Mouse (Mus musculus) heart, embryonic 11.5 days (tissue): Measurements from ENCODE around the gene Emc8. TPM values are rescaled to one million over a fixed set of nuclear protein-coding genes. Genes with fewer than 3 reads are reported as not detected.
"Not testable (repeated sequence)": the region's sequence is repeated elsewhere in the genome, so short reads cannot be mapped to it uniquely, and the experiment has no call there.

Experiments
- ATAC-seq: fragments of 200-750 bp; cut with Nextera tagmentation; replicated peaks from 2 replicates; pipeline ENCODE4 v1.8.0; 2017; ENCODE audit warnings: moderate library complexity; ENCODE audit not compliant: insufficient number of reproducible peaks, low FRiP score, low TSS enrichment
- H3K27ac ChIP-seq: fragments of 300-500 bp; sonication (generic); 2 replicates; pipeline ENCODE4 v1.5.1; 2014; ENCODE audit warnings: mild to moderate bottlenecking, low read depth, low read length
- H3K27me3 ChIP-seq: fragments of 300-500 bp; sonication (generic); 2 replicates; pipeline ENCODE4 v1.6.1; 2014; ENCODE audit warnings: mild to moderate bottlenecking, low read length, mixed read lengths; ENCODE audit not compliant: control insufficient read depth, insufficient read depth
- H3K36me3 ChIP-seq: fragments of 300-500 bp; sonication (generic); 2 replicates; pipeline ENCODE4 v1.6.1; 2014; ENCODE audit warnings: mild to moderate bottlenecking, low read length, moderate library complexity, mixed read lengths; ENCODE audit not compliant: control insufficient read depth, insufficient read depth
- H3K4me1 ChIP-seq: fragments of 300-500 bp; sonication (generic); 2 replicates; pipeline ENCODE4 v1.6.1; 2014; ENCODE audit warnings: low read length; ENCODE audit not compliant: control insufficient read depth, insufficient read depth
- H3K4me2 ChIP-seq: fragments of 300-500 bp; sonication (generic); 2 replicates; pipeline ENCODE4 v1.6.1; 2014; ENCODE audit warnings: mild to moderate bottlenecking, moderate library complexity
- H3K4me3 ChIP-seq: fragments of 300-500 bp; sonication (generic); 2 replicates; pipeline ENCODE4 v1.5.1; 2014; ENCODE audit warnings: low read depth, low read length
- H3K9ac ChIP-seq: fragments of 300-500 bp; sonication (generic); 2 replicates; pipeline ENCODE4 v1.6.1; 2014; ENCODE audit warnings: mild to moderate bottlenecking, low read depth, low read length, moderate library complexity
- H3K9me3 ChIP-seq: fragments of 300-500 bp; sonication (generic); replicated peaks from 2 replicates; pipeline ENCODE4 v1.6.1; 2016; ENCODE audit warnings: low read length; ENCODE audit not compliant: control insufficient read depth
- WGBS: fragments of 180-500 bp; shearing (Covaris S2); extraction: QIAGEN DNeasy Blood & Tissue Kit; methylation state at CpG from one replicate; pipeline ENCODE4 v1.1.7; 2014; ENCODE audit not compliant: insufficient replicate concordance; 5-methylcytosine and 5-hydroxymethylcytosine counted together
- polyA plus RNA-seq: library from polyadenylated mRNA; unstranded; fragments of >200 nt; fragmentation: Nextera tagmentation; extraction: Ambion mirVana; gene quantifications from 2 replicates; pipeline ENCODE4 v1.2.1, GENCODE M21; 2014

Emc8 gene
- polyA plus RNA-seq, 1 experiment from 2014 or later = 221 TPM

DNA sequence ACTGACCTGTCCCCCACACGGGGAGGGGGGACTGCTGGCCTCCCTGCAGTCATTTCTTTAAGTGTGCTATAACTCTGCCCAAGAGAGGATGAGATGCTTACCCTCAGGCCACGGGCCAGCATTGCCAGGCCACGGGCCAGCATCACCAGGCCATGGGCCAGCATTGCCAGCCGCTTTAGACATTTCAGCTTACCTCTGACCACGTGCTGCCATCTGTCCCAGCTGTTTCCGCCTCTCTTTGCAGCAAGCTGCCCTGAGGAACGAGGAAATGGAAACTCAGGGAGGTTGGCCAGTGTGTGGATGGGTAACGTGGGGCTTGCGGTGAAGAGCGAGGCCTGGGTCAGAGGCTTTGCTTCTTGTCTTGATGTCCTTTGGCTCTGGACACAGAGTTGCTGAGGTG lies 12.7 kb upstream of the Emc8 start:
- WGBS = 76% methylated on average over 10 of the region's 10 CpGs

DNA sequence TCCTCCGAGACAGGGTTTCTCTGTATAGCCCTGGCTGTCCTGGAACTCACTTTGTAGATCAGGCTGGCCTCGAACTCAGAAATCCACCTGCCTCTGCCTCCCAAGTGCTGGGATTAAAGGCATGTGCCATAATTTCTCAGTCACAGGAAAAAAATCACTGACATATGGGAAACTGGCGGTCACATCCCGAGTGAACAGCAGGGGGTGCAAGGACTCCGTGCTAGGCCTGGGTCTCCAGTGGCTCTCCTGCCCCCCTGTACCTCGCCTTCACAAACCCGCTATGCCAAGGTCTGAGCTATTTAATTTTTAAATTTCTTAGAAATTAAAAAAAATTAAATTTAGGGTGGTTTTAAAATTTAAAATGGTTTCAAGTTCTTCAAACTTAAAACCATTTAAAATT lies 12.0 kb upstream of the Emc8 start:
- H3K36me3 ChIP-seq, H3K9ac ChIP-seq, ATAC-seq, H3K4me3 ChIP-seq, H3K27ac ChIP-seq, H3K27me3 ChIP-seq, H3K4me2 ChIP-seq, H3K9me3 ChIP-seq, H3K4me1 ChIP-seq: not testable (repeated sequence)
- WGBS = 51% methylated on average over 7 of the region's 7 CpGs

More for the DNA sequence above, 12.7 kb upstream of the Emc8 start:
- Histone ChIP-seq H3K9me3 (no peaks in the 10 kb centered on the region), H3K36me3 (no peaks in the 10 kb centered on the region), H3K4me2 (no peak overlapping the region), H3K4me3 (no peak overlapping the region), H3K4me1 (no peaks in the 10 kb centered on the region; the same call in 1 of the 2 replicates), H3K9ac (no peak overlapping the region), H3K27me3 (peaks cover 2% of the 10 kb centered on the region), H3K27ac (no peak overlapping the region)
- no peak for ATAC-seq

DNA sequence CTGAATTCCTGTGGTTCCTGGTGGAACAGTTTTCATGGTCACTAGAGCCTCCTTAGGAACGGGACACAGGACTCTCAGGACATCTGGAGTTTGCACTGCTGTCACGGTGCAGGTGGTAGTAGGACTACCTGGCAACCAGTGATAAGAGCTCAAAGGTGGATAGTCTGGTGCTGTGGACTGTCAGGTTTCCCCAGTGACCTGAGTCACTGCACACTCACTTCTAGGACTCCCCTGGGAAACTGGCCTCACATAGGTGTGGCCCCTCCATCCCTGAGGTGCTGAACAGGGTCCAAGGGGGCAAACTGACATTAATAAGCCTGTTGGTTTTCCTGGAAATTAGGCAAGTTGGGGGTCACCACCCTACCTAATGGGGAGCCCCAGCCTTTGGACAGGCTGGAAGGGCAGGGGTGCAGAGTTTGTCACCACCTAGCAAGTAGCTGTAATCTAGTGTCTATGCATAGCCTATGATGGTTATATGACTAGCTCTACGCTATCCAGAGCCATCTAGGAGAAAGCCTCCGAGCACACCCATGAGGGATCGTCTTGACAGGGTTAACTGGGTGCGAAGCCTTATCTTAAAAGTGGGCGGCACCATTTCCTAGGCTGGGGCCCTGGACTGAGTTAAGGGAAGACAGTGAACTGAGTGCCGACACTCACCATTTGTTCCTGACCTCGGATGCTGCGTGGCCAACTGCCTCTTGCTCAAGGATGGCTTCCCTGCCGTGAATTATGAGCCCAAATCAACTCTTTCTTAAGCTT lies 11.4 kb upstream of the Emc8 start:
- H3K4me1 ChIP-seq = no peaks in the 10 kb centered on the region; the same call in 1 of the 2 replicates
- ATAC-seq = no peak
- H3K27ac ChIP-seq = no peak overlapping the region
- H3K9ac ChIP-seq = no peak overlapping the region
- H3K4me2 ChIP-seq = no peak overlapping the region
- H3K36me3 ChIP-seq = no peaks in the 10 kb centered on the region
- H3K9me3 ChIP-seq = no peaks in the 10 kb centered on the region
- H3K4me3 ChIP-seq = no peak overlapping the region
- 24% methylated on average over 11 of the region's 11 CpGs for WGBS
- peaks cover 2% of the 10 kb centered on the region for H3K27me3 ChIP-seq

DNA sequence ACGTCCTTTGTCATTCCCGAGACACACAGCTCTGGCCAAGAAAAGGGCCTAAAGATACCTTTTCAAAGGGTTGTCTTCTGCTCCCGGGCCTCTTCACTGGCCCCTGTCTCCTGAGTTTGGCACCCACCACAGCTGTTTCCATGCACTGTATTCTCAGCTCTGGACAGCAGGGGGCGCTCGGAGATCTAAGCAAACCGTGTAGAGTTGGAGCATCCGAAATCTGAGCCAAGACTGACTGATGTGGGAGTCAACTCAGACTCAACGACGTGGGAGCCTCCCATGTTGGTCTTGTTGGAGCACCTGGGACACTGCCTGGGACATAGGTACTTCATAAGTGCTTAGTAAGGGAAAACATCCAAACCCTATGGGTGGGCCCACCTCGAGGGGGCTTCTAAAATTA lies 10.1 kb upstream of the Emc8 start:
- H3K36me3 ChIP-seq = peaks cover 7% of the 10 kb centered on the region
- no peak overlapping the region for H3K4me3 ChIP-seq
- 14% methylated on average over 10 of the region's 10 CpGs for WGBS
- no peak overlapping the region for H3K9ac ChIP-seq
- no peaks in the 10 kb centered on the region for H3K9me3 ChIP-seq
- H3K4me2 ChIP-seq = no peak overlapping the region
- peaks cover 2% of the 10 kb centered on the region; the same call in 1 of the 2 replicates for H3K27me3 ChIP-seq
- no peak for ATAC-seq
- no peaks in the 10 kb centered on the region for H3K4me1 ChIP-seq
- no peak overlapping the region for H3K27ac ChIP-seq

DNA sequence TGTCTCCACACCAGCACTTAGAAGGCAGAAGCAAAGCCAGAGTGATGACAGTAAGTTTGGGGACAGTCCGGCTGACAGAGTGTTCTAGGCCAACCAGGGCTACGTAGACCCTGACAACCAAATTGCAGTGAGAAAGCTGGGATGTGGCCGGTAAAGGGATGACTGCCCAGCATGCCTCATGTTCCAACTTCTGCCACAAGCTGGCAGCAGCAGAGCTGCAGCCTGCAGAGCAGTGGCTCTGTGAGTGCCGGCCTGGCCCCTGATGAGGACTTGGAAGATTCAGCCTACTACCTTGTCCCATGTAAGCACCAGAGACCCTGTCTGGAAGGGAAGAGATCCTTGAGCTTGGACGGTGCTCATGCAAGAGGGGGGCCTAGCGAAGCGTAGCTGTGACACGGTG lies 7.3 kb upstream of the Emc8 start:
- Histone ChIP-seq H3K27ac (no peak overlapping the region), H3K36me3 (peaks cover 26% of the 10 kb centered on the region), H3K9ac (no peak overlapping the region)

DNA sequence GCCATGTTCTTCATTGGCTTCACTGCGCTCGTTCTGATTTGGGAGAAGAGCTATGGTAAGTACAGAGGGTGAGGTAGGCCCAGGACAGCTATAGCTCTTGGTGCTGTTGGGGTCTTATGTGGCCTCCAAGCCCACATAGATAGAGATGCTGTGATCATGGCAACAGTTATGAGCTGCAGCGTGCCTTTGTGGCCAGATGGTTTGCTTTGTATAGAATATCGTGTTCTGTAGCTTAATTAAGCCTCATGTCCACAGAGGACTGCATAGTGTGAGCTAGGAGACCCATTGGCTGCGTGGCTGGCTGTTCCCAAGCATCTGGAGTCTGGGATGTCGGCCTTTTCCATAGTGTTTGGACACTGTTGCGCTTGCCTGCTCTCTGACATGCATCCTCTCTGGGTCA lies 4.9 kb upstream of the Emc8 start:
- no peaks in the 10 kb centered on the region for H3K9me3 ChIP-seq
- WGBS = 95% methylated on average over 7 of the region's 7 CpGs
- H3K36me3 ChIP-seq = peaks cover 35% of the 10 kb centered on the region

More for the DNA sequence above, 7.3 kb upstream of the Emc8 start:
- no peaks in the 10 kb centered on the region for H3K27me3 ChIP-seq
- H3K4me2 ChIP-seq = no peak overlapping the region
- H3K4me3 ChIP-seq = no peak overlapping the region
- H3K4me1 ChIP-seq = peaks cover 3% of the 10 kb centered on the region; the same call in 1 of the 2 replicates
- ATAC-seq = no peak
- no peaks in the 10 kb centered on the region for H3K9me3 ChIP-seq
- 67% methylated on average over 8 of the region's 8 CpGs for WGBS

DNA sequence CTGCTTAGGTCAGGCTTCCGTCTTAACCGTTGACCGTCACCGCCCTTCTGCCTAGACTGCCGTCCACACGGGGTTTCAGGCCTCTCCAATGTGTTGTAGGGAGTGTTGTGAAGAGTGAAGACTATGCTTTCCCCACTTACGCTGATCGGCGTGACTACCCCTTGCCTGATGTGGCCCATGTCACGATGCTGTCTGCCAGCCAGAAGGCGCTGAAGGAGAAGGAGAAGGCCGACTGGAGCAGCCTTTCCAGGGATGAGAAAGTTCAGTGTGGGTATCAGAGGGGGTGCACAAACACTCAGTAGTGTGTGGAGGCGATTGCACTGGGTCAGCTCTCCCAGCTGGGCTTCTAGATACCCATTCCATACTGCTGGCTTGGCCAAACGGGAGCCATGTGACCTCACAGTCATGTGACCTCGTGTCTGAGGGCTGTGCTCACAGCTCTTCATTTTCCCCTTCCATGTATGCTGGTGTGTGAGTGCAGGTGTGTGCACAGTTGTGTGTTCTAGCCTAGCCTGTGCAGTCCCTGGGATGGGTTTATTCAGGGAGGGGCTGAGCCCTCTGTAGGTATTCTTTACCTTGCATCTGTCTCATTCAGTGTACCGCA lies 4.4 kb upstream of the Emc8 start:
- Histone ChIP-seq H3K4me2 (no peak overlapping the region), H3K9me3 (no peaks in the 10 kb centered on the region), H3K27ac (no peak overlapping the region), H3K36me3 (peaks cover 35% of the 10 kb centered on the region), H3K9ac (no peak overlapping the region), H3K4me3 (no peak overlapping the region), H3K4me1 (peaks cover 6% of the 10 kb centered on the region; the same call in 1 of the 2 replicates), H3K27me3 (no peaks in the 10 kb centered on the region)
- WGBS = 88% methylated on average over 16 of the region's 16 CpGs
- no peak for ATAC-seq

More for the DNA sequence above, 4.9 kb upstream of the Emc8 start:
- ATAC-seq = no peak
- Histone ChIP-seq H3K9ac (no peak overlapping the region), H3K4me3 (no peak overlapping the region), H3K27ac (no peak overlapping the region), H3K27me3 (no peaks in the 10 kb centered on the region), H3K4me1 (peaks cover 6% of the 10 kb centered on the region; the same call in 1 of the 2 replicates), H3K4me2 (no peak overlapping the region)

DNA sequence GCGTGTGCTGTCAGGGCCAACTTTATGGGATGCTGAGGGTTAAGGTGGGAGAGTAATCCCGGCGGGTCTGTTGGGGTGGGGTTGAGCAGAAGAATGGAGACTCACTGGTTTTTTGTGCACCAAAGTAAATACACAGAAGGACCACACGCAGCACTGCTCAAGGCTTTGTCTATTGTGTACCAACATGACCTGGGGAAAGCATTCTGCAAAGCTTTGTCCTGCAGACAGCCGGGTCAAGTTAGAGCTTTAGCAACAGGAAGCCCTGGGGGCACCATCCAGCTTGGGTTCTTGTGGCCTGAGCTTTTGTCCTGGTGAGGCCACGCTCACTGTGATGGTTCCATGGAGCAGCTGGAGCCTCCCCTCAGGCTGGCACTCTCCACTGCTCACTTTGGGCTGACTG lies 3.4 kb upstream of the Emc8 start:
- no peak for ATAC-seq
- no peak overlapping the region for H3K9ac ChIP-seq
- H3K4me1 ChIP-seq = peaks cover 9% of the 10 kb centered on the region
- no peaks in the 10 kb centered on the region for H3K9me3 ChIP-seq
- H3K4me2 ChIP-seq = no peak overlapping the region
- H3K27me3 ChIP-seq = no peaks in the 10 kb centered on the region
- 89% methylated on average over 6 of the region's 6 CpGs for WGBS
- no peak overlapping the region for H3K27ac ChIP-seq
- H3K36me3 ChIP-seq = peaks cover 35% of the 10 kb centered on the region
- no peak overlapping the region for H3K4me3 ChIP-seq
